Mouse (Mus musculus) gastrocnemius, postnatal 36 days (tissue): ENCODE measurements around the gene Pnmal2. TPM values are rescaled to one million over a fixed set of nuclear protein-coding genes. Genes with fewer than 3 reads are reported as not detected.

Source experiments
- DNase-seq, 2 experiments: peaks; one replicate each; pipeline ENCODE4 v3.0.0; 2022
- intact Hi-C: fragments of 180-260 bp; cut with DNase I; formaldehyde crosslinking; loops from one replicate; pipeline ENCODE4 v1.15.1; 2025
- total RNA-seq, 2 experiments: library from RNA; stranded (reverse); gene quantifications; 2 replicates each; pipeline ENCODE4 v1.2.3; 2021

The Pnmal2 gene
- total RNA-seq, 2 experiments from 2014 or later = 1.5 to 2.2 TPM

DNA sequence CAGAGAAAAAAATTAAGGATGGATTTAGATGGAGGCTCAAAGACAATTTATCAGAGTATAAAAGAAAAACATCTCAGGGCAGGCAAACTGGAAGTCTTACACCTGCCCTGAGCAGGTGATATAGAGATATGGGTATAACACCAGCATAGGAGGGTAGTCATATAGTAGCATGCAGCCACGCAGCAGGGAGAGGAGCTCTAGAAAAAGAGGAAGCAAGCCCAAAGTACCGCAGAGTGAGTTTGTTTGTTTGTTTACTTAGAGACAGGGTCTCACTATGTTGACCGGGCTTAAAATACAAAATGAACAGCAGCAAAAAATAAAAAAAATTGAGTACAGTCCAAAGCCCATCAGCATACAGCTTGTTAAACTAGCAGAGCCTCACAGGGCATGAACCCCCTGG lies 26.7 kb downstream of the Pnmal2 start:
- no peak for DNase-seq
- intact Hi-C loops = no loop called here

DNA sequence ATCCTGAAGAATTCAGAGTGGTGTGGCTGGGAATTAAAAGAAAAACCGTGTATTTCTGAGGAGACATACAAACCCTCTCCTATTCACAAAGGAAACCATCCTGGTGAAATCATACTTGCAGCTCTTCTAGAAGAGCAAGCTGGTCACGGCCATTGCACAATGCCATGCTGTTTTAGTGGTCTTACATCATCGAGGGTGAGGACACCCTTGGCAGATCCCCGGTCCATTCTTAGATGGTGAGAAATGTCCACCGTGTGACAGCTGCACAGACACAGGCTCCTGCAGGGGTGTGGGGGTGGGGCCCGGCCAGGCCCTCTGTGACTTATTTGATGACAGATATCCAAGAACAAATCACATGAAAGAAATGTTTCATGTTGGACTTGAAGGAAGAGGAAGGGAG lies 29.5 kb downstream of the Pnmal2 start:
- peak; percentile 34 to 36 for DNase-seq
- intact Hi-C loops = no loop called here

DNA sequence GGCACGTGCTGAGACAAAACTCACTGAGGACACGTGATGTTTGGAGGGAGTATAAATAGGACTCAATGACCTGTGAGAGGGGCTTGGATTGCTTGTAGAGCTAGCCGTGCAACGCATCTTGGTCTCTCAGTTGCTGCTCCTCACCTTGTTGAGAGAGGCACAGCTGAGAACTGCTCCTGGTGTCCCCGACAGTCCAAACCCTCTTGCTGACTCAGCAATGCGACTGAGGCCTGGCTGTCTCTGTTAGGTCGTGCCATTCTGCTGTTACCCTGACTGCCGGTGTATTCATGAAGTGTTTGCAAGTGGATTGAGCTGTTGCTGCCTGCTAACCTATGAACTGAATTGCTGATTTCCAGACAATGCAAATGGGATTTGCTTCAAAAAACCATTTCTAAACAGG lies 31.8 kb downstream of the Pnmal2 start:
- DNase-seq = no peak
- intact Hi-C loops = no loop called here

DNA sequence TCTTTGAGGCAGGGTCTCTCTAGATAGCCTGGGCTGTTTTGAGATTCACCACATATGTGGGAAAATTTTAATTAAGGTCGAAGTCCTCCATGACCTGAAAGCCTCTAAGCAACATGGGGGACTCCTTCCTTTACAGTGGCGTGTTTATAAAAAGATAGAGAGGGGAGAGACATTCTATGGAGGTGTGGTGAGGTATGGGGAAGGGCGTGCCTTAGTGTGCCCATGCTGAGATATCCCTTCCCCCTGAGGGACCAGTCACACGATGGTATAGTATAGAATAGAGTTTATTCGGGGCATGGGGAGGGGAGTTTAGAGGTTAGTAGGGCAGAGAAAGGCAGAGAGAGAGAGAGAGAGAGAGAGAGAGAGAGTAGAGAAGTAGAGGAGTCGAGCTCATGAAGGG lies 33.7 kb downstream of the Pnmal2 start:
- intact Hi-C loops = no loop called here
- no peak for DNase-seq

DNA sequence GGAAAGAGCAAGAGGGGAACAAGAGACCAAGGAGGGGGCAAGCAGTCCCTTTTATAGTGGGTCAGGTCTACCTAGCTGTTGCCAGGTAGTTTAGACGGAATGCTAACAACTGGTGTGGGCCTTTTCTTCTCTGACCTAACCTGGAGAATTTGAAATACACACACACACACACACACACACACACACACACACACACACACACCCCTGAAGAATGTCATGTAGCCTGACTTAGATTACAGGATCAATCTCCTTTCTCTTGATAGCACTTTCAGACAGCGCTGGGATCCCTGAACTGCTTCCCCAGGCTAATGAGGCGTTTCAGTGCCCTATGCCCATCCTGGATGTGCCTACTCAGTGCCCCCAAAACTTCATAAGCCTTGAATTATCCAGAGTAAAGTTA lies 34.1 kb downstream of the Pnmal2 start:
- no peak for DNase-seq
- intact Hi-C loops = no loop called here

DNA sequence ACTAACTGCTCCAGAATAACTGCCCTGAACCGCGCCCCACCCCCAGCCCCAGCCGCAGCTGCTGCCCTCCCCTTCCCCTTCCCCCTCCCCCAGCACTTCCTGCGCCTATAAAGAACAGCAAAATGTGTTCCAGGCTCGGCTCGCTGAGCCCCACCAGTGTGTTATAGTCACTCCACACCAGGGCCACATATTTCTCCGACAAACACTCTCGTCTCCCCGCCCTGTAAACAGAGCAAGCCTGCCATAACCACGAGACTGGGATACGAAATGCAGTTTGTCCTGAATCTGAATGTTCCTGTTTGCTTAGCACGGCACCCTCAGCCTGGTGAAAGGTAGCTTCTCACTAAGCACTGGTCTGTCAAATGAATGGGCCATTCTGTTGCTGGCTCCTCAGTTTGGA lies 35.9 kb downstream of the Pnmal2 start:
- intact Hi-C loops = no loop called here
- no peak for DNase-seq

DNA sequence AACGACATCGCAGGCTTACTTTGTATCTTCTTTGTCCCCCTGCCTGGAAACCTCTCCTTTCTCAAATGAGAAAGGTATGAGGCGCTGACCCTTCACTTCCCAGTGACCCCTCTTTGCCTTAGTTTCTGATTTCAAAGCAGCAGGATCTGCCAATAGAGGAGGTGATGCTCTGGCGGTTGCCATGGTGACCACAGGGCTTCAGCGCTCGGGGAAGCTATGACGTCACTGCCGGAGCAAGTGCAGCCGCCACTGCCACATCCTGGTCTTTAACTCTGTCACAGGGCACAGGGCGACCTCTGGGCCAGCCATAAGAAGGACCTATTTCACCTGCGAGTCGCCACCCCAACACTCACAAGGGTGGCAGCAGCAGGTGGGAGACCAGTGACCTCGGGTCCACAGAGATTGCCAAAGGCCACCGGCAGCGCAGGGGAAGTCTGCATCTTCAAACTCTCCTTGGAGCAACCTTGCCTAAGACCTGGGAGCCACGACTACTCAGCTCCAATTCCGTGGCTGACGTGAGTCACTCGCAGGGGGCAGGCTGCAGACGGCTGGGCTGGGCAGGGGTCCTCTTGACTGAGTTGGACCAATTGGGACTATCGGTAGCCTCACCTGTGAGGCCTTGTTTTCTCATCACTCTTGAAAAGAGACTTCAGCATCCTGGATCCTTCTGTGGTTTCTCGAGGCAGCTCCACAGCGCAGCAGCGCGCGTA lies 38.5 kb downstream of the Pnmal2 start, which contains the start of gene Gm42372:
Gene Gm42372 (plus strand): TSS at position 228 of the 710 bp plus-strand sequence.
- DNase-seq = no peak
- intact Hi-C loops = no loop called here

- no peak for DNase-seq
- intact Hi-C loops = no loop called here
These were observed 43.2 kb downstream of the Pnmal2 start for GRCm38 (mm10) chr7:16987541-16988149.

DNA sequence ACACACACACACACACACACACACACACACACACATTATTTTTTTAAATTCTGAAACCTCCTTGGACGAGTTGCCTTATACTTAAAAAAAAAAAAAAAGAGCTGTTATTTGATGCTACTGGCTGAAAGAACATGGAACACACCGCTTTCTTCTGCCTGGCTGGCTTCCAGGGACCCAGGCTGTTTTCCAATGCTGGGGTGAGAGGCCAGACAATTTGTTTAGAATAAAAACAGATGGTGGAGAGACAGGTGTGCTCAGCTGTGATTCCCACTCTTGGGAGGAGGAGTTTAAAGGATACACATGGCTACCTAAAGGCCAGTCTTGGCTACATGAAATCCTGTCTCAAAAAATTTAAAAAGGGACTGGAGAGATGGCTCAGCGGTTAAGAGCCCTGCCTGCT lies 43.9 kb downstream of the Pnmal2 start:
- peak; percentile 50 to 60 for DNase-seq

DNA sequence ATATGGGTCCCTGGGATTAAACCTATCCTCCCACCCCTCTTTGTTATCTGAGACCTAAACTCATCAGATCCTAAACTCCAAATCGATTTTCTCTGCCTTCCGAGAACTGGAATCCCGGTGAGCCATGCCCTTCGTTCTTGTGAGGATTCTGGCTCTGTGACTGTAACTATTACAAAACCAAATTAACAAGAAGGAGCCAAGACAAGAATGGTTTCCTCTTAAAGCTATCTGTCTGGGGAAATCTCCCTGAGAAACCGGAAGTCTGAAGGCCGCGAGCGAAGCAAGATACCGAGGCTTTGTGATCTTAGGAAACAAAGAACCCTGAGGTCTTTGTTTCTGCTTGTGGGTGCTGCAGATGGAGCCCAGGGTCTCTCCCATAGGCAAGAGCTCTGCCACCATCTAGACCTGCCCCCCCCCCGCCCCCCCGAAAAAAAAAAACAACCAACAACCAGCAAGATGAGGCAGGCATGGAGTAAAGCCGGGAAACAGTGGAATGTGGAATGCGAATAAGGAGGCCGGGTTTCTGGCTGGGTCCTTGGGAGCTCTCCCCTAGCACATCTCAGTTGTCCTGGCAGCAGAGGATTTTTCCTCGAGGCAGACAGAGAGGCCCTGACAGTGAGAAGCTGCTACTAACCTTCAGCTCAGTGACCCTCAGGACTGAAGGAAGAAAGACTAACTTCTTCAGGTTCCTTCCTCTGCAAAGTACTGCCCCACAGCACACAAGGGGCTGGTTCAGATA lies 45.7 kb downstream of the Pnmal2 start:
- no peak for DNase-seq
- intact Hi-C loops = no loop called here

More for the DNA sequence above, 43.9 kb downstream of the Pnmal2 start:
- intact Hi-C loops = no loop called here

DNA sequence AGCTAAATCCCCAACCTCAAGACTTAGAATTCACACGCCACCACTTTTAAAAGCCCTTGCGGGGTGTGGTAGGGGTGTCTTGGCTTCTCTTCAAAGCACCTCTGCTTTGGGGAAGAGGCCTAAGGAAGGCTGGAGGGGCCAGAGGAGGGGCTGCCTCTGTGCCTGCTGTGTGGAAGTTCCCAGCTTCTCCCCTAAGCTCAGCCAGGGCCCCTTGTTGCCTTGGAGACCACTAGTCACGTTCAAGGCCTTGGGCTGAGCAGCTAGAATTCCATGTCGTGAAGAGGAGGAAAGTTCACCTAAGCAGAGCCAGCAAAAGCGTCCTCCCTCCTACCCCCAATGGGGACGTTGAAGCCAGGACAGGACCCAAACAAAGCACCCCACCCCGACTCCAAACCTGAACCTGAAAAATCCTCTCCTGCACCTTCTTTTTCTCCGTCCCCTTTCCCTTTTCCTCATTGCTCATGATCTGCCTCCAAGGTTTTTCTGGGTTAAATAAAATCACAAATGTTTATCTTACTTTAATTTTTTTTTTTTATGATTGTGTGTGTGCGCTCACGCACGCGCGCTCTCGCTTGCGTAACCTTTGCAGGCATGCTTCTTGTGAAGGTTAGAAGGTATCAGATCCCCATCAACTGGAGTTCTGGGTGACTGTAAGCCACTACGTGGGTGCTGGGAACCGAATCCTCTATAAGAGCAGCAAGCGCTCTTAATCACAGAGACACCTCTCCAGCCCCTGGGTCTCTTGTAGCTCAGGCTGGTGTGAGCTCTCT lies 47.4 kb downstream of the Pnmal2 start:
- intact Hi-C loops = no loop called here
- no peak for DNase-seq

DNA sequence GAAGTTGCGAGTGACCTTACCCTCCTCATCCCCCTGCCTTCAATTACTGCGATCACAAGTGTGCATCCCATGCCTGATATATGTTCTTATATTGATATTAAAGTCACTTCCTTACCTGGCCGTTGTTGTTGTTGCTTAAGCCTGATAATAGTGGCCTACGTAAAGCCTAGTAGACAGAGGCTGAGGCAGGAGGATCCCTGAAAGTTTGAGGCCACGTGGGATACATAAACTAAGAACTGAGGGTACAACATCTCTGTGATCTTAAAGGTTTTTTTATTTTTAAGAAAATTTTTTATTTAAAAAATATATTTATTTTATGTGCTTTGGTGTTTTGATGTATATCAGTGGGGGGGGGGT lies 47.9 kb downstream of the Pnmal2 start, which contains the start of gene Ccdc8:
Gene Ccdc8 (plus strand): TSS at position 258 of the 357 bp plus-strand sequence.
- DNase-seq = no peak
- intact Hi-C loops = no loop called here

DNA sequence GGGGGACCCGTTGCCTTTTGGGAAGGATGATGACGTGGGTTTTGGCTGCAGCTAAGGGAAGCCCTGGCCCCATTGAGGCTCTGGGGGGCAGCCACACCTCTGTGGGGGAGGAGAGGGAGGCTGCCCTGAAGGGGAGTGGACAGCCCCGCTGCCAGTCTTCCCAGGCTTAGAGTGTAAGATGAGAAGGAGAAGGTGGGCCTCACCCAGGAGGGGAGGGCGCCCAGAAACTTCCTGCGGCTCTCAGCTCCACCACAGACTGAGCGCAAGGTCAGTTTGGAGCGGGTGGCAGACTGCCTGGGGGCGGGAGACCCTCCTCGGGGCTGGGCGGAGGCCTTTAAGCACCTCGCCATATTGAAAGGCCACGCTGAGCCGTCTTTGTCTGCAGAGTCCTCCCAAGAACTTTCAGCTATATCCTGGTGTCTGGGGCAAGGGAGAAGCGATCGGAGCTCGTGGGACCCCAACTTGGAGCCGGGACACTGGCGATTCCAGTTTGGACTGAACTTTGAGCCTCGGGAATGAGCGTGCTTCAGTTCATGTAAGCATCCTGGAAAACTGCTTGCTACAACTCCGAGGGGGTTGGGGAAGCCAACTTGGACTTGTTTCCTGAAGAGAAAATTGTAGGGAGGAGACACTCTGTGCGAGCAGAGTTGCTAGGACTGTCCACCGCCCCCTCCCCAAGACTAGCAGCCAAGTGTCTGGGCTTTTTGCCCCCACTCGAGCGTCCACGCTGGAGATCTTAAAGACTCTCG lies 49.3 kb downstream of the Pnmal2 start:
- intact Hi-C loops = no loop called here
- peak; percentile 73 to 83 for DNase-seq

DNA sequence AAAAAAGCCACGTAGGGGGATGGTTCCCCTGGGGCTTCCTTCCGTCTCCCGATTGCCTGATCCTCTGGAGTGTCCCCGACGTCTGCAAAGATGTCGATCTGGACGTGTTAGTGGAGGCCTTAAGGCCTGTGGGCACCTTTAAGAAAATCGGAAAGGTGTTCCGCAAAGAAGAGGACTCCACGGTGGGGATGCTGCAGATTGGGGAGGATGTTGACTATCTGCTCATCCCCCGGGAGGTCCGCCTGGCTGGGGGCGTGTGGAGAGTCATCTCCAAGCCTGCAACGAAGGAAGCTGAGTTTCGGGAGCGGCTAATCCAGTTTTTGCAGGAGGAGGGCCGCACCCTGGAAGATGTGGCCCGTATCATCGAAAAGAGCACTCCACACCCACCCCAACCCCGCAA lies 49.9 kb downstream of the Pnmal2 start:
- intact Hi-C loops = no loop called here
- DNase-seq = no peak

GRCm38 (mm10) chr7:16995345-16995744 lies 50.9 kb downstream of the Pnmal2 start:
- intact Hi-C loops = no loop called here
- no peak for DNase-seq

Other genes with a start within 250 kb of the Pnmal2 start
- not detected for gene Ceacam9, start 222.8 kb upstream of the Pnmal2 start, total RNA-seq
- 10 to 100 TPM; 48.5 to 50.9 TPM for gene Ap2s1, start 206.3 kb upstream of the Pnmal2 start, total RNA-seq
- gene Slc1a5, start 163.3 kb upstream of the Pnmal2 start, total RNA-seq = 10 to 100 TPM; 15.2 to 18.6 TPM
- 10 to 100 TPM; 13.9 to 14.7 TPM for gene Strn4, start 128.8 kb upstream of the Pnmal2 start, total RNA-seq
- gene Fkrp, start 128.0 kb upstream of the Pnmal2 start, total RNA-seq = 10 to 100 TPM; 45.3 to 50.1 TPM
- gene Prkd2, start 101.8 kb upstream of the Pnmal2 start, total RNA-seq = 1 to 10 TPM; 5.1 to 6.5 TPM
- 1 to 10 TPM; 2.0 TPM for gene Dact3, start 69.4 kb upstream of the Pnmal2 start, total RNA-seq
- under 1 TPM in 1 of 2 experiments, not detected in 1; 0.54 TPM for gene Gng8, start 52.9 kb upstream of the Pnmal2 start, total RNA-seq
- 1 to 10 TPM; 1.1 to 1.2 TPM for gene Ptgir, start 38.2 kb upstream of the Pnmal2 start, total RNA-seq
- 100 to 1,000 TPM; 297 to 327 TPM for gene Calm3, start 20.6 kb upstream of the Pnmal2 start, total RNA-seq
- gene Pnmal1, start 15.0 kb downstream of the Pnmal2 start, total RNA-seq = not detected
- gene Gm42372, start 38.4 kb downstream of the Pnmal2 start, total RNA-seq = not detected
- gene Ccdc8, start 48.0 kb downstream of the Pnmal2 start, total RNA-seq = 1 to 10 TPM; 1.6 to 2.1 TPM
- gene Ppp5c, start 83.2 kb downstream of the Pnmal2 start, total RNA-seq = 10 to 100 TPM; 62.4 to 62.7 TPM
- 1 to 10 TPM; 1.2 to 1.3 TPM for gene Hif3a, start 117.7 kb downstream of the Pnmal2 start, total RNA-seq
- under 1 TPM; 0.07 to 0.13 TPM for gene Psg16, start 129.4 kb downstream of the Pnmal2 start, total RNA-seq
- gene Ceacam3, start 205.6 kb downstream of the Pnmal2 start, total RNA-seq = not detected